14 mouse cellular contexts compared by ENCODE assay signal in genomic region chr11:119933142-119933541, GRCm38 (mm10). TPM values are rescaled to one million over a fixed set of nuclear protein-coding genes. Genes with fewer than 3 reads are reported as not detected.
DNase-seq lines count a peak whose midpoint lies in the region; ATAC-seq and TF ChIP-seq lines count a peak whose summit lies in the region.
"Had no signal": no experiment of that assay in that cellular context is flagged by ENCODE, and none has a peak within 500 bp of the region (broad histone marks: within the 10 kb centered on the region; RNA-seq: fewer than 3 reads in every experiment).

No protein-coding gene starts in this region.

- H3K9ac ChIP-seq in heart, embryonic 11.5 days (ENCODE audit: low read depth, low read length), result no peak overlapping the region
- no peak overlapping the region for H3K9ac ChIP-seq in embryonic facial prominence, embryonic 15.5 days
- H3K9ac ChIP-seq in limb, embryonic 13.5 days, result no peak overlapping the region
- H3K9ac ChIP-seq: forebrain, embryonic 12.5 days; heart, embryonic 15.5 days; lung, embryonic 14.5 days had no signal

- H3K27me3 ChIP-seq in heart, embryonic 11.5 days (ENCODE audit: control insufficient read depth, insufficient read depth, low read length), result peaks cover under 1% of the 10 kb centered on the region
- H3K27me3 ChIP-seq in embryonic facial prominence, embryonic 15.5 days, result no peaks in the 10 kb centered on the region
- no peaks in the 10 kb centered on the region for H3K27me3 ChIP-seq in limb, embryonic 13.5 days
- H3K27me3 ChIP-seq: forebrain, embryonic 12.5 days; heart, embryonic 15.5 days had no signal

- H3K9me3 ChIP-seq in heart, embryonic 11.5 days (replicated peaks; ENCODE audit: control insufficient read depth, low read length), result 0 out of 2 replicates have a peak, but pooled peaks cover 2% of the 10 kb centered on the region
- no peaks in the 10 kb centered on the region for H3K9me3 ChIP-seq in embryonic facial prominence, embryonic 15.5 days (replicated peaks)
- H3K9me3 ChIP-seq in limb, embryonic 13.5 days, result peaks cover 4% of the 10 kb centered on the region; the same call in 1 of the 2 replicates
- H3K9me3 ChIP-seq: forebrain, embryonic 12.5 days had no signal

- peak; percentile 62 for DNase-seq in heart, adult 8-10 months (ENCODE audit: low spot score)
- peak; percentile 57 for DNase-seq in CD4-positive helper T cell, adult 2 months (ENCODE audit: low read depth, low spot score)
- no peak for DNase-seq in layer of hippocampus, adult 9-11 months
- DNase-seq in left cerebral cortex, adult 2 months (ENCODE audit: extremely low spot score in 1 of 2, low spot score in 2 of 2), result no peak
- DNase-seq in thymus, postnatal 4 days, result no peak
- DNase-seq: cerebellum, postnatal 25 days; kidney, adult 9 months; lung, embryonic 14.5 days; midbrain, embryonic 14.5 days had no signal

- intact Hi-C loops in left cerebral cortex, adult 2 months (cut with DNase I), result loop anchor here (5.0 kb wide), 1 partner anchor 169 kb away; no protein-coding TSS in a partner anchor

- no peak overlapping the region for H3K27ac ChIP-seq in heart, embryonic 11.5 days (ENCODE audit: low read depth, low read length)
- H3K27ac ChIP-seq in embryonic facial prominence, embryonic 15.5 days (replicated peaks), result peak overlapping the region; percentile 58
- H3K27ac ChIP-seq in limb, embryonic 13.5 days, result peak overlapping the region; percentile 53; the same call in 1 of the 2 replicates
- H3K27ac ChIP-seq in left cerebral cortex, adult 2 months, result no peak overlapping the region
- H3K27ac ChIP-seq: forebrain, embryonic 12.5 days; heart, embryonic 15.5 days had no signal

- H3K4me3 ChIP-seq in heart, embryonic 11.5 days (ENCODE audit: low read depth, low read length), result no peak overlapping the region
- H3K4me3 ChIP-seq in embryonic facial prominence, embryonic 15.5 days (replicated peaks), result no peak overlapping the region
- H3K4me3 ChIP-seq in limb, embryonic 13.5 days, result no peak overlapping the region
- no peak overlapping the region for H3K4me3 ChIP-seq in left cerebral cortex, adult 2 months
- H3K4me3 ChIP-seq: forebrain, embryonic 12.5 days; heart, embryonic 15.5 days had no signal

- 45% methylated on average over 4 of the region's 4 CpGs for WGBS in heart, embryonic 11.5 days (ENCODE audit: insufficient replicate concordance)
- WGBS in embryonic facial prominence, embryonic 15.5 days, result 42% methylated on average over 4 of the region's 4 CpGs
- WGBS in limb, embryonic 13.5 days, result 53% methylated on average over 4 of the region's 4 CpGs

- ATAC-seq in heart, embryonic 11.5 days (replicated peaks; ENCODE audit: insufficient number of reproducible peaks, low FRiP score, low TSS enrichment), result no peak
- ATAC-seq in embryonic facial prominence, embryonic 15.5 days (ENCODE audit: insufficient number of reproducible peaks, low FRiP score, low TSS enrichment, low read depth), result peak; percentile 68
- ATAC-seq in limb, embryonic 13.5 days (ENCODE audit: low FRiP score, low read depth), result no peak

- no peak overlapping the region for H3K4me2 ChIP-seq in heart, embryonic 11.5 days
- H3K4me2 ChIP-seq in embryonic facial prominence, embryonic 15.5 days (replicated peaks), result no peak overlapping the region
- H3K4me2 ChIP-seq in limb, embryonic 13.5 days (replicated peaks), result no peak overlapping the region
- H3K4me2 ChIP-seq: forebrain, embryonic 12.5 days; heart, embryonic 15.5 days; lung, embryonic 14.5 days had no signal

- H3K36me3 ChIP-seq in heart, embryonic 11.5 days (ENCODE audit: control insufficient read depth, insufficient read depth, low read length), result no peaks in the 10 kb centered on the region
- no peaks in the 10 kb centered on the region for H3K36me3 ChIP-seq in embryonic facial prominence, embryonic 15.5 days
- no peaks in the 10 kb centered on the region for H3K36me3 ChIP-seq in limb, embryonic 13.5 days
- H3K36me3 ChIP-seq: forebrain, embryonic 12.5 days; heart, embryonic 15.5 days had no signal

- 0 out of 2 replicates have a peak, but pooled peaks cover 5% of the 10 kb centered on the region for H3K4me1 ChIP-seq in heart, embryonic 11.5 days (ENCODE audit: control insufficient read depth, insufficient read depth, low read length)
- H3K4me1 ChIP-seq in embryonic facial prominence, embryonic 15.5 days, result peaks cover 70% of the 10 kb centered on the region
- peaks cover 48% of the 10 kb centered on the region for H3K4me1 ChIP-seq in limb, embryonic 13.5 days

- no peak for TF ChIP-seq CTCF in left cerebral cortex, adult 2 months (IDR thresholded peaks at IDR 0.05)

RNA-seq across cellular contexts. Expression of gene Baiap2, which starts 9.4 kb away (rescaled TPM):
- total RNA-seq in heart, adult 8-10 months (2022), result 10 to 100 TPM in 1 of 4 experiments, 1 to 10 TPM in 3; 4.8 to 10.0 (median 5.8) TPM
- polyA plus RNA-seq in heart, embryonic 11.5 days (2014; fragmentation: Nextera tagmentation; extraction: Ambion mirVana), result 12.8 and 15.4 TPM in 2 replicates
- polyA plus RNA-seq in embryonic facial prominence, embryonic 15.5 days (2015; fragmentation: Nextera tagmentation; extraction: Ambion mirVana), result 36.8 and 42.0 TPM in 2 replicates
- polyA plus RNA-seq in limb, embryonic 13.5 days (2015; fragmentation: Nextera tagmentation; extraction: Ambion mirVana), result 16.6 and 16.8 TPM in 2 replicates
- 100 to 1,000 TPM; 249 to 287 TPM for total RNA-seq in left cerebral cortex, adult 2 months (2021)

RNA-seq across cellular contexts. Expression of gene Chmp6, which starts 19.9 kb away (rescaled TPM):
- total RNA-seq in heart, adult 8-10 months (2022), result 10 to 100 TPM; 29.9 to 33.7 (median 30.4) TPM
- polyA plus RNA-seq in heart, embryonic 11.5 days (2014; fragmentation: Nextera tagmentation; extraction: Ambion mirVana), result 63.7 and 66.4 TPM in 2 replicates
- polyA plus RNA-seq in embryonic facial prominence, embryonic 15.5 days (2015; fragmentation: Nextera tagmentation; extraction: Ambion mirVana), result 93.8 and 95.1 TPM in 2 replicates
- polyA plus RNA-seq in limb, embryonic 13.5 days (2015; fragmentation: Nextera tagmentation; extraction: Ambion mirVana), result 112 TPM in 2 replicates
- total RNA-seq in left cerebral cortex, adult 2 months (2021), result 10 to 100 TPM; 37.2 to 43.6 TPM

Comparison
In these comparisons a context has a peak if more than half of its experiments do, and no peak if none do; other contexts are left out.
1. DNase-seq: peak in heart, adult 8-10 months (single experiment) and CD4-positive helper T cell, adult 2 months (single experiment); none in layer of hippocampus, adult 9-11 months (single experiment), left cerebral cortex, adult 2 months (0 of 2) and thymus, postnatal 4 days (single experiment).
2. H3K27ac ChIP-seq: peak in embryonic facial prominence, embryonic 15.5 days (single experiment) and limb, embryonic 13.5 days (single experiment); none in heart, embryonic 11.5 days (single experiment) and left cerebral cortex, adult 2 months (single experiment).